Mouse (Mus musculus): ENCODE measurements at regions not wholly inside any gene's neighbourhood (a gene's known extent, or its start where the extent isn't known, plus 50 kb on each side); places are given as distances from the start of the nearest gene placed in this dataset.

DNA sequence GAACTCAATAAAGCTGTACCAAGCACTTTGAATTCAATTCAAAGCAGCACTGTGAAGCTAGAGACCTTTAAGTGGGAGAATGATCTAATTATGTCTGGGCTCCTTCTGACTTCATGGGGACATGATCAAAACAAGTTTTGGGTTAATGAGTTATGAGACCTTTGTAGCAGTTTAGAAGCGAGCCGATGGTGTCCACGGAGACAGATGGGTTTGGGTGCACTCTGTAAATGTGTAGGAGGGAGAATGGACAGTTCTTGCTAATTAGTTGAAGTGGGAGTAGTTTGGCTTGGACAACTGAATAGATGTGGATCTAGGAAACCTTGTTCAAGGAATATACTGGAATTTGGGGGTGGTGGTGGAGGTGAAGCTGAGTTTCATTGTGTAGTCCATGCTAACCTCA lies 186.3 kb upstream of the Cldn34b3 start:
- Histone ChIP-seq H3K79me2 (ENCODE audit: control insufficient read depth, insufficient read depth) (no peaks in the 10 kb centered on the region), H3K27me3 (ENCODE audit: control insufficient read depth, insufficient read depth, insufficient read length) (no peaks in the 10 kb centered on the region), H3ac (ENCODE audit: control insufficient read depth, insufficient read length, low read depth) (no peak overlapping the region), H3K36me3 (ENCODE audit: control insufficient read depth, insufficient read depth) (no peaks in the 10 kb centered on the region), H3K4me3 (ENCODE audit: insufficient read depth, poor library complexity, severe bottlenecking) (no peak overlapping the region), H3K79me3 (ENCODE audit: low read depth) (no peaks in the 10 kb centered on the region)
- TF ChIP-seq MYOD1 (IDR thresholded peaks at IDR 0.05; ENCODE audit: control insufficient read depth, insufficient read length, low read depth), result no peak
- TF ChIP-seq CTCF (IDR thresholded peaks at IDR 0.05; ENCODE audit: control insufficient read depth, insufficient read depth, insufficient read length), result no peak
- TF ChIP-seq FOSL1 (IDR thresholded peaks at IDR 0.05; ENCODE audit: insufficient read depth, low read length, poor library complexity, severe bottlenecking), result no peak
- TF ChIP-seq MYOG (IDR thresholded peaks at IDR 0.05; ENCODE audit: control insufficient read depth, extremely low read depth, insufficient read length), result no peak
- TF ChIP-seq MAX (IDR thresholded peaks at IDR 0.05), result no peak

DNA sequence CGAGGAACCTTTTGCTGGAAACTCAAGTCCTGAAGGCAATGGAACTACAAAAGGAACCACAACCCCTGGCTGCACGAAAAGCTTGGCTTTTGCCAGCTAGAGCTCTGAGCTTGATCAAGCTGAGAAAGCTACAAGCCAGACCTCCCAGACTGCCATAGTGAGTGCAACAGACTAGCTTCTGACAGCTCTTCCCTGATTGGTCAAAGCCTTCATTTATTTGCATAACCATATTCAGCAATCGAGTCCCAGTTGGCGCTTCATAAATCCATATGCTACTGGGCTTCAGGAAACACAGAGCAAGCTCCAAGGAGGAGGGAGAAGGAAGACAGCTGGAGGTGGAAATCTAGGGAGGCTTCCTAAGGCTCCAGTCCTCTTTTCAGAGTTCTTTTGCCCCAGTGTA lies 181.4 kb upstream of the Cldn34b3 start:
- H3K79me3 ChIP-seq (ENCODE audit: low read depth), result no peaks in the 10 kb centered on the region
- no peak overlapping the region for H3K4me3 ChIP-seq (ENCODE audit: insufficient read depth, poor library complexity, severe bottlenecking)
- H3K79me2 ChIP-seq (ENCODE audit: control insufficient read depth, insufficient read depth), result no peaks in the 10 kb centered on the region
- no peaks in the 10 kb centered on the region for H3K27me3 ChIP-seq (ENCODE audit: control insufficient read depth, insufficient read depth, insufficient read length)
- TF ChIP-seq MYOG (IDR thresholded peaks at IDR 0.05; ENCODE audit: control insufficient read depth, extremely low read depth, insufficient read length), result no peak
- no peak for TF ChIP-seq MYOD1 (IDR thresholded peaks at IDR 0.05; ENCODE audit: control insufficient read depth, insufficient read length, low read depth)
- TF ChIP-seq MAX (IDR thresholded peaks at IDR 0.05), result no peak
- no peak for TF ChIP-seq CTCF (IDR thresholded peaks at IDR 0.05; ENCODE audit: control insufficient read depth, insufficient read depth, insufficient read length)
- no peak for TF ChIP-seq USF1 (IDR thresholded peaks at IDR 0.05; ENCODE audit: low read depth)
- no peak for TF ChIP-seq FOSL1 (IDR thresholded peaks at IDR 0.05; ENCODE audit: insufficient read depth, low read length, poor library complexity, severe bottlenecking)
- TF ChIP-seq CEBPB (IDR thresholded peaks at IDR 0.05; ENCODE audit: low read depth), result no peak
- no peaks in the 10 kb centered on the region for H3K36me3 ChIP-seq (ENCODE audit: control insufficient read depth, insufficient read depth)
- no peak overlapping the region for H3ac ChIP-seq (ENCODE audit: control insufficient read depth, insufficient read length, low read depth)

DNA sequence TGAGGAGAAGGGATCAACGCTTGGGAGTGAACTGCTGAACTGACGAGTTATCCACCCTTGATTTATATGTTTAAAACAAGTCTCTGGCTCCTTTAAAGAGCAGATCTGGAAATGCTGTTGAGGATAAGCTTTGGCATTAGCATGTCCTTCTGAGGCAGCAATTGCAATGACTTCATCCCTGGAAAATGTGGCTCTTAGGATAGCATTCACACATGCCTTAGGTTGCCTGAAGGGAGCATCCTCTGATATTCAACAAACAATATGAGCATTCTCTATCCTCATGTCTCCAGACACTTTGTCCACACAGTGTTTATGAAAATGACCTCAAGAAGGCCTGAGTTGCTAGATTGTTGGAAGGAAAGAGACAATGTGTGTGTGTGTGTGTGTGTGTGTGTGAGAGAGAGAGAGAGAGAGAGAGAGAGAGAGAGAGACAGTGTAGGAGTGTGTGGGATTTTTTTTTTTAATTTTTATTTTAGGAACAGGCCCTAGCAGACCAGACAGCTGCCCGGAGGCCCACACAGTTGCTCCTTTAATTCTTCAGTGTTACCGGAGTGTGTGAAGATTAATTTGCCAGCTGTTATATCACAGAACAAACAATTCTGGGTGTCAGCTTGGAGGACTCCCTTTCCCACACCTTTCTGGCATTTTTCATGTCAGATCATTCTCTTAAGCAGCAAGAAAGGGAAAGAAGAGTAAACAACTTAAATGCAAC lies 153.2 kb upstream of the Cldn34b3 start:
- H3K79me2 ChIP-seq (ENCODE audit: control insufficient read depth, insufficient read depth), result no peaks in the 10 kb centered on the region
- H3ac ChIP-seq (ENCODE audit: control insufficient read depth, insufficient read length, low read depth), result no peak overlapping the region
- no peaks in the 10 kb centered on the region for H3K27me3 ChIP-seq (ENCODE audit: control insufficient read depth, insufficient read depth, insufficient read length)
- H3K79me3 ChIP-seq (ENCODE audit: low read depth), result no peaks in the 10 kb centered on the region
- TF ChIP-seq USF1 (IDR thresholded peaks at IDR 0.05; ENCODE audit: low read depth) (no peak), CTCF (IDR thresholded peaks at IDR 0.05; ENCODE audit: control insufficient read depth, insufficient read depth, insufficient read length) (no peak), MYOG (IDR thresholded peaks at IDR 0.05; ENCODE audit: control insufficient read depth, extremely low read depth, insufficient read length) (no peak), FOSL1 (IDR thresholded peaks at IDR 0.05; ENCODE audit: insufficient read depth, low read length, poor library complexity, severe bottlenecking) (no peak), CEBPB (IDR thresholded peaks at IDR 0.05; ENCODE audit: low read depth) (no peak), MYOD1 (IDR thresholded peaks at IDR 0.05; ENCODE audit: control insufficient read depth, insufficient read length, low read depth) (no peak), MAX (IDR thresholded peaks at IDR 0.05) (no peak)
- H3K36me3 ChIP-seq (ENCODE audit: control insufficient read depth, insufficient read depth), result no peaks in the 10 kb centered on the region
- no peak overlapping the region for H3K4me3 ChIP-seq (ENCODE audit: insufficient read depth, poor library complexity, severe bottlenecking)

DNA sequence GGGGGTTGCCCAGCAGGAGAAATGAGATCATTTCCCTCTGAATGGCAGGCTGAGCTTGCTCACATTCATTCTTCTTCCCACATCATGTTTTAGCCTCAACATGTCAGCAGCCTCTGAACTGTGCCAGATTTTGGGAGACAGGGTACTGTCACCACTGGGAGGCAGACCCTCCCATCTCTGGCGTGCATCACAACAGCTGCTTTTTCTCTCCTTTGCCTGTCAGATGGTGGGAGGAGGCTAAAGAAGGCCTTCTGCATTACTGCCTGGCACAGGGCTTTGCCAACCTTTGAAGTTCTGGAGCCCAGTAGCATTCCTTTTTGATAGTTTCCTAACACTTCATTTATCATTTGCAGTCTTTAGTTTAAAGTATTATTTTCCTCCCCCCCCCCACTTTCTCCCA lies 148.0 kb upstream of the Cldn34b3 start:
- H3ac ChIP-seq (ENCODE audit: control insufficient read depth, insufficient read length, low read depth), result no peak overlapping the region
- no peaks in the 10 kb centered on the region for H3K79me3 ChIP-seq (ENCODE audit: low read depth)
- no peak overlapping the region for H3K4me3 ChIP-seq (ENCODE audit: insufficient read depth, poor library complexity, severe bottlenecking)
- TF ChIP-seq USF1 (IDR thresholded peaks at IDR 0.05; ENCODE audit: low read depth), result no peak
- TF ChIP-seq MAX (IDR thresholded peaks at IDR 0.05), result no peak
- TF ChIP-seq CEBPB (IDR thresholded peaks at IDR 0.05; ENCODE audit: low read depth), result no peak
- peak; percentile 35 for TF ChIP-seq MYOD1 (IDR thresholded peaks at IDR 0.05; ENCODE audit: control insufficient read depth, insufficient read length, low read depth)
- no peaks in the 10 kb centered on the region for H3K36me3 ChIP-seq (ENCODE audit: control insufficient read depth, insufficient read depth)
- H3K27me3 ChIP-seq (ENCODE audit: control insufficient read depth, insufficient read depth, insufficient read length), result no peaks in the 10 kb centered on the region
- no peaks in the 10 kb centered on the region for H3K79me2 ChIP-seq (ENCODE audit: control insufficient read depth, insufficient read depth)

DNA sequence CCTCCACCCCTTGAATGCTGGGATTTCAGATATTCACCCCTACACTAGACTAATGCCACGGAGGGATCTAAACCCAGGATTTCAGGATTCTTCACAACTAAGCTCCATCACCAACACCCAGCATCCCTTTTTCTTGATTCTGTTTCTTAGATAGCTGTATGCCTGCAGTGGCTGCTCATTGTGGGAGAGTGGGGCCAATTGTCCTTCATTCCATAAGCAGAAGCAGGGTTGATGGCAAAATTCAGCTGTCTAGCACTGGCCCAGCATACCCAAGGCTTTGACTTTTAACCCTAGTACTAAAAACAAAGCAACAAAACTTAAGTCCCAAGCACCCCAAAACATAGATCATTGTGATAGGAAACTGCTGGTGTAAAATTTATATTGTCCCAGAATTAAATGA lies 147.5 kb upstream of the Cldn34b3 start:
- TF ChIP-seq USF1 (IDR thresholded peaks at IDR 0.05; ENCODE audit: low read depth) (no peak), CEBPB (IDR thresholded peaks at IDR 0.05; ENCODE audit: low read depth) (no peak), MYOD1 (IDR thresholded peaks at IDR 0.05; ENCODE audit: control insufficient read depth, insufficient read length, low read depth) (no peak), MAX (IDR thresholded peaks at IDR 0.05) (no peak), FOSL1 (IDR thresholded peaks at IDR 0.05; ENCODE audit: insufficient read depth, low read length, poor library complexity, severe bottlenecking) (no peak), MYOG (IDR thresholded peaks at IDR 0.05; ENCODE audit: control insufficient read depth, extremely low read depth, insufficient read length) (no peak), CTCF (IDR thresholded peaks at IDR 0.05; ENCODE audit: control insufficient read depth, insufficient read depth, insufficient read length) (no peak)
- H3K27me3 ChIP-seq (ENCODE audit: control insufficient read depth, insufficient read depth, insufficient read length), result no peaks in the 10 kb centered on the region
- no peak overlapping the region for H3ac ChIP-seq (ENCODE audit: control insufficient read depth, insufficient read length, low read depth)
- H3K4me3 ChIP-seq (ENCODE audit: insufficient read depth, poor library complexity, severe bottlenecking), result no peak overlapping the region
- H3K36me3 ChIP-seq (ENCODE audit: control insufficient read depth, insufficient read depth), result no peaks in the 10 kb centered on the region
- H3K79me3 ChIP-seq (ENCODE audit: low read depth), result no peaks in the 10 kb centered on the region
- H3K79me2 ChIP-seq (ENCODE audit: control insufficient read depth, insufficient read depth), result no peaks in the 10 kb centered on the region

DNA sequence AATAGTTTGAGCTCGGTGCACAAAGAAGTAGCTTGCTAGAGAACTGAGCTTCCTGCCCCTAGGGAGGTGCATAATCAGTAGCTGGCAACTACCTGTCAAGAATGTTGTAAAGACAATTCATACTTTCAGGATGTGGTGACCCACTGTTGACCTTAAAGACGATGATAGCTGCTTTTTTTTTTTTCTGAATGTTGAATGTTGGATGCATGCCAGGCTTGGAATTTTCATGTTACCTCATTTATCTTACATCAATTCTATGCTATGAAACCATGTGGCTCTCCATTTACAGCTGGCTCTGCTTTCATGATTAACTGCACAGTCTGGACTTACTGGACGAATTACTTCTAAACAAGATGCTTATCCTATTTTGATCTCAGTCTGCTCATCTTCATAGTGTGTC lies 143.2 kb upstream of the Cldn34b3 start:
- no peaks in the 10 kb centered on the region for H3K27me3 ChIP-seq (ENCODE audit: control insufficient read depth, insufficient read depth, insufficient read length)

More for the DNA sequence above, 143.2 kb upstream of the Cldn34b3 start:
- Histone ChIP-seq H3K79me3 (ENCODE audit: low read depth) (no peaks in the 10 kb centered on the region), H3ac (ENCODE audit: control insufficient read depth, insufficient read length, low read depth) (no peak overlapping the region), H3K79me2 (ENCODE audit: control insufficient read depth, insufficient read depth) (no peaks in the 10 kb centered on the region), H3K4me3 (ENCODE audit: insufficient read depth, poor library complexity, severe bottlenecking) (no peak overlapping the region), H3K36me3 (ENCODE audit: control insufficient read depth, insufficient read depth) (no peaks in the 10 kb centered on the region)
- TF ChIP-seq MYOD1 (IDR thresholded peaks at IDR 0.05; ENCODE audit: control insufficient read depth, insufficient read length, low read depth) (no peak), USF1 (IDR thresholded peaks at IDR 0.05; ENCODE audit: low read depth) (no peak), MYOG (IDR thresholded peaks at IDR 0.05; ENCODE audit: control insufficient read depth, extremely low read depth, insufficient read length) (no peak), CTCF (IDR thresholded peaks at IDR 0.05; ENCODE audit: control insufficient read depth, insufficient read depth, insufficient read length) (no peak), MAX (IDR thresholded peaks at IDR 0.05) (no peak), FOSL1 (IDR thresholded peaks at IDR 0.05; ENCODE audit: insufficient read depth, low read length, poor library complexity, severe bottlenecking) (no peak), CEBPB (IDR thresholded peaks at IDR 0.05; ENCODE audit: low read depth) (no peak)

Measured in C2C12 (cell line).